Mouse (Mus musculus) thymus, adult 18-20 months (tissue): ENCODE results near the gene Olfr157.
A peak's percentile ranks its signal among the peaks of the same experiment; 100 is the strongest.
"Not testable (repeated sequence)": the region's sequence is repeated elsewhere in the genome, so short reads cannot be mapped to it uniquely, and the experiment has no call there.

Experiments
- DNase-seq, 2 experiments: peaks; one replicate each; pipeline ENCODE4 v3.0.0; 2022; ENCODE audit warnings: mixed read lengths in 2 of 2

Olfr157 gene

DNA sequence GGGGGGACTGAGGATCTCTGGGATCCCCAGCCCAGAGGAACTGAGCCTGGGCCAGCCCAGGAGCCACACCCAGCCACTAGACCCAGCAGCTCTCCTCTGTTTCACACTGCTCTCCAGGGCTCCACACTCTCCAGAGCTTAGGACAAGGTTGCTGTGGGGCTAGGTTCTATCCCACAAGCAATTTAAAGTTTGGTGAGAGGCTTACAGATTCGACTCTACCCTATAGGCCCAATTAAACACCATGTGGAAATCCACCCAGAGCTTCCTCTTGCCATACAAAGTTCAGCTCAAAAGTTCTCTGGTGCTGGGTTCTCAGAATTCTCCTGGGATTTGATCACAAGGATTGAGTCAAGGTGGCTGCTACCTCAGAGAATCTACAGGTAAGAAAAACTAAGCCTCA is at the start of gene Olfr157:
TSS of gene Olfr157 (minus strand) at position 101 of the 400 bp plus-strand sequence.
- no peak for DNase-seq

DNA sequence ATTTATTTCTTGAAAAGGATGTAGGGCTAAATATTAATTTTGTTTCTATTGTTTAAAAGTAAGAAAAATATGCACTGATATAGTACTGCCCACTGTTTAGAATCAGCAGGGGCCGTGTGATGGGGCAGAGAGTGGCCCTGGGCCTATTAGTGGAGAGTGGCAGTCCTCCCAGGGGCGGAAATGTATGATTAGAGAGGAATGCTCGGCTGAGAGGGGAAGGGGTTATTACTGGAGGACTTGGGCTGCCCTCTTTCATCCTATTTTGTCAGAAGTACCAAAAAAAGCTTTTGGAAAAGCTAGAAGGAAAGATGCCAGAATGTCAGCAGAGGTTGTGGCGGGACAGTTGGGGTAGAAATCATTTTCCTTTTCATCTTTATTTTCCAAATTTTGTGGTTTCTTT is 44.2 kb upstream of the Olfr157 start:
- DNase-seq, result no peak

DNA sequence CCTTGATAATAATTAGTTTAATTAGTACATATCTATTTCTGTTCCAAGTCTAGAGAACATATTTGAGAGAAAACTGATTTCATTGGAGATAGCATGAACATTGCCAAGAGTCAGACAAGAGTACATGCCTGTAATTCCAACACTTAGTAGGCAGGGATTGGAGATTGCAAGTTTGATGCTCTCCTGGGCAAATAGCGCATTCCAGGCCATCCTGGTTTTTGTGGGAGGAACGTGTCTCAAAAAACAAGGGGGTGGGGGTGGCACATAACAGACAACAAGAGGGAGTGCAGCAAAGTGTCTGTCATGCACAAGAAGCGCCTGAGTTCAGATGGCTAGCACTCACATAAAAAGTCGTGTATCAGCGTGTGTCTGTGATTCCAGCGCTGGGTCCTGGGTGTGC is 39.6 kb upstream of the Olfr157 start:
- no peak for DNase-seq

DNA sequence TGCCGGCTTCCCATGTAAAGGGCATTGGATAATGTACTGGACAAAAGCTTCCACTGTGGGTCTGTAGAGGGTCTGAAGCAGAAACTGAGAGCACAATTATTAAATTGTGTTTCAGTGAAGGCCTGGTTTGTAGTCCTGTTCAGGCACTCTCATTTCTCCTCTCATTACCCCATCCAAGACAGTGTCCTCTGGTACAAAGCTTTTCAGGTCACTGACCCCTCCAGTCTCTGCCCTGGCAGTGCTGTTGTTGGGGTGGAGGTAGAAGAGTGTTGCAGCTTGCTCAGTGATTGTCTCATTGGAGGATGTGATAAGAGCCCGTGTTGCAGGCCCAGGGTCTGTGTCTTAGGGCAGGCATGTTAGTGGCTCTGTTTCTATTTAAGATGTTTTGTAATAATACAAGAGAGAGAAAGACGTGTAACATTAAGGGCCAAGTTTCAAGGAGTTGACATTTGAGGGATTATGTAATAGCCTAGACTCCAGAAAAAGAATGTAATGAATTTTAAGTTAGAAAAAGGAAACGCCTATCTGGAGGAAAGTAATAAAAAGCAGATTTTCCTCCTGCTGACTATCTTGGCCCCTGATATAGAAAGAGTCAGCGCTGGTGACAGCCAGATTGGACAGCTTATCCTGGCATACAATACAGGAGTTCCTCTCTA is 38.2 kb upstream of the Olfr157 start:
- no peak for DNase-seq

DNA sequence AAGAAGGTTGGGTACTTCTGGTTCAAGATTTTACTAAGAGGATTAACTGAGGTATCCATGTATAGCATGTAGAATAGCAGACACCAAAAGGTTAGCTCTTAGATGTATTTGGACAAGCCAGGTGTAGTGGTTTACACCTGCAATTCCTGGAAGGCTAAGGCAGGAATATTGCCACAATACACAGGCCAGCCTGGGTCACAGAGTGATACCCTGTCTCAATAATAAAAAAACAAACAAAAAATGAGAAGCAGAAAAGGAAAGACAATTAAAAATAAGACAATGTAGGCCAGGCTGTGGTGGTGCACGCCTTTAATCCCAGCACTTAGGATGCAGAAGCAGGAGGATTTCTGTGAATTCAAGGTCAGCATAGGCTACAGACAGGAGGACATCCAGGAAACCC is 37.2 kb upstream of the Olfr157 start:
- DNase-seq, result no peak

DNA sequence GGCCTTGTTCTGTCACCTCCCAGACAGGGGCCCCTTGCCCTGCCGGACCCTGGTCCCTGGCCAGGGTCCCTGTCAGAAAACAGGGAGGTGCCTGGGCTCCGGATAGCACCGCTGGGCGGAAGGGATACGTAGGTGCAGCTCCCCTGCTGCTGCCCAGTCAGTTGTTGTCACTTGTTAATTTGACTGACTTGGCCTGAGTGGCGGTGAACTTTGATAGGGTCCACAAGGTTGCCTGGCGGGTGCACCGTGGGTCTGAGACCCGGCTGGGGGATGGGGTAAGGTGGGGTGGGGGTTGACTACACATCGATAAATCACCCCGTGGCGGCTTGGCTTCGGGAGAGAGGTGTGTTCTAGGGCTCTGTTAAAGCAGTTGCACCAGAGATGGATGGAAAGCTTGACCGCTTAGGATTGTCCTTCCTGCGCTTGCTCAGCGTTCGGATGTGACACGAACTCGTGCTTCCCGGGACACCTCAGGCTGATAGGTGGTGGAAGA is 36.0 kb upstream of the Olfr157 start:
- DNase-seq, result peak in 1 of 2 experiments; percentile 11

DNA sequence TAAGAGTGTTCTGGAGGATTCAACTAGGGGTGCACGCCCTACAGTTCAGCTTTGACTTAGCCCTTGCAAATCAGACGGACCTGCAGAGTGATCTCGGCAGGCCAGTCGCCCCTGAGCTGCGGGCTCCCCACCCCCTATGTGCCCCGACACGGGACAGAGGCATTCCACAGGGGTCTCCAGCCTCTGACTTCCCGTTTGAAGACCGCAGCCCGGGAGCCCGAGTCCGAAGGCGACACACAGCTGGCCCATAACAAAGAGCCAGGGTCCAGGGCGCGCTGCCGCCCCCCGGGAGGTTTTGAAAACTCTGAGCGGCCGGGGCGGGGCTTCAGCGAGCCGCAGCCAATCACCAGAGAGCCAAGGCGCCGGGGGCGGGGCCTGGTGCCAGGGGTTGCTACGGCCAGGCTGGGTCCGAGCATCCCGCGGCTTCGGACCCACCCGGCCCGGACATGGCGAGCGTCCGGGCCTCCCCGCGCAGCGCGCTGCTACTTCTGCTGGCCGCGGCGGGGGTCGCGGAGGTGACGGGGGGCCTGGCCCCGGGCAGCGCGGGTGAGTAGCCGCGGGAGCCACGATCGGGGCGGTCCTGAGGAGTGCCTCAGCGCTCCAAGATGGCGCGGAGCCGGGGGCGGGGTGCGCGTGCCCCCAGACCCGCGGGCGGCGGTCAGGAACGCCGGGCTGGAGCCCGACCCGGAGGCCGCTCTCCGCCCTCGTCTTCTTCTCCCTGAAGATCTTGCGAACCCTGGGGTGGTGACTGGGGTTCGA is 35.3 kb upstream of the Olfr157 start, which contains the start of gene Reck:
TSS of gene Reck (plus strand) at position 371 of the 759 bp plus-strand sequence.
- DNase-seq, result peak; percentile 61

DNA sequence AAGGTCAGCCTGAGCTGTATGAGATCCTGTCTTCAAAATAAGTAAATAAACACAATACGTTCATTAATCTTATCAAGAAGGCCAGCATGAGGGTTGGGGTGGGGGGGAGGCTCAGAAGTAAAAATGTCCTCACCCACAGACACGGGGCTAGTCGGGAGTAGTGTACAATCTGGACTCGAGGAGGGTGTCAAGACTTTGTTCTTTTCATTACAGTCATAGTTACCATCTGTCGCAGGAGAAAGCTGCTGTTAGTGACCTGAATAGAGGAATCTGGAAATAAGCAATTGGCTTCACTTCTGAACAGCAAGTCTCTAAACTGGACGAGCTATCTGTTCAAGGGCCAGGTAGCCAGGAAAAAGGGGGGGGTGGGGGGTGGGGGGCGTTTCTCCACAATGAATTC is 34.5 kb upstream of the Olfr157 start:
- DNase-seq, result no peak

DNA sequence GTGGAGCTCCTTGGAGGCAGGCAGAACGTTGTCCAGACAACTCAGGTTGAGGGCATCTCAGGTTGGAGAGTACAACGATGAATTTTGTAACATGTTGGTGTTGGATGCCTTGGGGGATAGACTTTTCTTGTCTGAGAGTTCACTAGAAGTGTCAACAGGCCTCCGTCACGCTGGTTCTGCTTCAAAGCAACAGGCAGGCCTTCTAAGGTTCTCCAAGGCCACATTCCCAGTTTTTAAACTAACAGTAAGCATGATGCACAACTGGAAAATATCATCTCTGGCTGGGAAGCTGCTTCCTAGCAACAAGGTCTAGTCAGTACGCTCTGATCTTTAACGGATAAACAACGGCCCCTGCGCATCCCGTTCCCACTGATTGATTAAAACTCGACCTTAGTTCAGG is 29.8 kb upstream of the Olfr157 start:
- DNase-seq, result no peak

DNA sequence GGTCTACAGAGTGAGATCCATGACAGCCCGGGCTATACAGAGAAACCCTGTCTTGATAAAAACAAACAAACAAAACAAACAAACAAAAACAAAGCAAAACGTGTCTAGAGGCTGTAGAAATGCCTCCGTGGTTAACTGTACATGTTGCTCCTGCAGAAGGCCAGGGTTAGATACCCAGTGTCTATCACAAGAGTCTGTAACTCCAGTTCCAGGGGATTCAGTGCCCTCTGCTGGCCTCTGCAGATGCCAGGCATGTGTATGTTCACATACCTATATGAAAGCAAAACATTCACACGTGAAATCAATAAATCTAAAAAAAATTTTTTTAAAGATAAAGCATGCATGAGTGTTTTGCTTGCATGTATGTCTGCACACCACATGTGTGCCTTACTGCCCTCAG is 23.3 kb upstream of the Olfr157 start:
- no peak for DNase-seq

DNA sequence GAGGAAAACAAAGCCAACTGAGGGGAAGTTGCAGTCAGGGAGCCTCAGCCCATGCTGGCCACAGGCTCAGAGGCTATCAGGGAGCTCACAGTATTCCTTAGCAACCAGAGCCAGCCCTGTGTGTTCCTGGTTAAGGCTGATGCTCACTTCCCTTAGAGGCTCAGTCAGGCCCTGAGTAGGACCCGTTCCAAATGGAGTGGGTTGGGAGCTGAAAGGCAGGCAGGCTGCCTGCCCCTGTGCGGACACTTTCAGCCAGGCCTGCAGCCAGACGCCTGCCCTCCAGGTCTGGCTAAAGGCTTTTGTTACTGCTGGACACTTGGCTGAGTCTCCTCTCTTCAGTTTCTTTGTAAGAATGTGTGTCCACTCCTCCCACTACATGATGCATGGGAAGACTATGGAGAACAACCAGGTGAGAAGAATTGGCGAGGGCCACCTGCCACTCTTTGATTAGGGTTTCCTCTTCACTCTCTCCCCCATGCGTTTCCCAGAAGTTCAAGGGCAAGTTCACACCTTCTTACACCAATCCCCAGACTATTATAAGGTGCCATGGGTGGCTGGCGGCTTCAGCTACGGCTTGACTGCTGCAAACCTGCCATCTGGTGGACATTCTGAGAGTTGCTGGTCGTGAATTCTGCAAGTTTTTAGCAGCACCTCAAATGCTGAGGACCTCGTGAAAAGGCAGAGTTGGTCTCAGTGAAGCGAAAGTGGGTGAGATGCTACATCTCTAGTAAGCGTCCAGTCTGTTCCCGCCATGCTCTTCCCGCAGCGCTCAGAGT is 20.9 kb upstream of the Olfr157 start:
- peak; percentile 4 to 11 for DNase-seq

DNA sequence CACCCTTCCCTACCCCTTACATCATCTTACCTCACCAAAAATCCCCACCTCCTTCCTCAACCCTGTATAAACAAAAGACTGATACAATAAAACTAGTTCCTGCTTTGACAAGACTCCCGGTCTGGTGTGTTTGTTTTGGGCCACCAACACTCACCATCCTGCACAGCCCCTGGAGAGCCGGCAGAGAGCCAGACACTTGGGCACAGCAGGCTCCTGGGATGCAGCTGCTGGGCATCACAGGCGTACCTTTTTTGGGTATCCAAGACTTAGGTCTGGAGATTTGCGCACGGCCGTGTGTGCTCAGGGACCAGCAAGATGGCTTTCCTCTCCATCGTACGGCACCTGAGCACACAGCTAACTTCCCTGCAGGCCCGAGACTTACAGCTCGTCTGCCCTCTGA is 19.9 kb upstream of the Olfr157 start:
- DNase-seq, result no peak

DNA sequence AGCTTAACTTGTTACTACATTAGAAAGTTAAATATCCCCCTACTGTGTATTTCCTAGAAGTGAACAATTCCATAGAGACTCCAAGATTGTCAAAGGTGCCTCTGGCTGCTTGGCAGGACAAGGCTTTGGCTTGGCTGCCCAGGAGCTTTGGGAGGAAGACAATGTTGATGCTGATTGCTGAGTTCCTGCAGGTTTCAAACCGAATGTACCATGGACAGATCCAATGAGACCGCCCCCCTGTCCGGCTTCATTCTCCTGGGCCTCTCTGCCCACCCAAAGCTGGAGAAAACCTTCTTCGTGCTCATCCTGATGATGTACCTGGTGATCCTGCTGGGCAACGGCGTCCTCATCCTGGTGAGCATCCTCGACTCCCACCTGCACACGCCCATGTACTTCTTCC is 14.1 kb upstream of the Olfr157 start:
- no peak for DNase-seq

DNA sequence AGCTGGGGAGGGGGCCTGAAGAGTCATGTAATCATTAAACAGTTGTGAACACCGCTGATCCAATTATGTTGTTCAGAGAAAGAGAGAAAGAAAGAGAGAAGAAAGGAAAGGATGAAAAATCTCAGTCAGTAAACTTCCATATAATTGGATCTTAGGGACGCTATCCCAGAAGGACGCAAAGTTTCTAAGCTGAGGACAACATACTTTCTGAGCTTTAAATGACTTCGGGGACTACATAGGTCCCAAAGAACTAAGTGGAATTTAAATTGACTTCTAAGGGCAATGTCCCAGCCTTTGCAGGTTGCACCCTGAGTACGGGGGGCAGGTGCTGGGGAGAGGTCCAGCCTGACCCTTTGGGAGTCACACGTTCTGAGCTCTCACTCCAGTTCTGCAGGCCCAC is 11.3 kb upstream of the Olfr157 start, which contains the start of gene Olfr155:
TSS of gene Olfr155 (plus strand) at position 301 of the 400 bp plus-strand sequence.
- no peak for DNase-seq

DNA sequence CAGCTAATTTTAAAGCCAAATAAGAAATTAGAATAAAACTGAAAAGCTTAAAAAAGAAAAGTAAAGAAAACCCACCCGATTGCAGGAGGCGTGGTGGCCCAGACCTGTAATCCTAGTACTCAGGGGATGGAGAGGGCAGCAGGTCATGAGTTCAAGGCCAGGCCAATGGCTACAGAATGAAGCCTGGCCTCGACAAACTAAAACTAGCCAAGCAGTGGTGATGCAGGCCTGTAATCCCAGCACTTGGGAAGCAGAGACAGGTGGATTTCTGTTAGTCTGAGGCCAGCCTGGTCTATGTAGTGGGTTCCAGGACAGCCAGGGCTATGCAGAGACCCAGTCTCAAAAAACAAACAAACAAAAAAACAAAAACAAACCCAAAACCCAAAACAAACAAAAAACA is 1.7 kb downstream of the Olfr157 start:
- no peak for DNase-seq

DNA sequence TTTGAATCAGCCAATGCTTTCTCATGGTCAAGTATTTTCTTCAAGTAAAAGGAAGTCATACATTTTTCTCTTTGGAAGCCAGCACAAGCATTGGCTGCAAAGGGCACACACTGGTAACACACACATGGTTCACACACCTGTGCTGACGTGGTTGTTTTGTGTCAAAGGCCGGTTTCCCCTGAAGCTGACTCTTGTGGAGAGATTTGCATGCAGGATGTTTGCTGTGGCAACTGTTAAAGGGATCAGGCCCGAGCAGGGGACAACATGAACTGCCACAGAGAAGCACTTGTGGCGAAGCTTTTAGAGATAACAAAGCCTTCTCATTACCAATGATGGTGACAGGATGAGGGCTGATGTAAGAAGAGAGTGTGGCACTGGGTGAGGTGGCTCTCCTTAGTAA is 5.3 kb downstream of the Olfr157 start:
- no peak for DNase-seq

DNA sequence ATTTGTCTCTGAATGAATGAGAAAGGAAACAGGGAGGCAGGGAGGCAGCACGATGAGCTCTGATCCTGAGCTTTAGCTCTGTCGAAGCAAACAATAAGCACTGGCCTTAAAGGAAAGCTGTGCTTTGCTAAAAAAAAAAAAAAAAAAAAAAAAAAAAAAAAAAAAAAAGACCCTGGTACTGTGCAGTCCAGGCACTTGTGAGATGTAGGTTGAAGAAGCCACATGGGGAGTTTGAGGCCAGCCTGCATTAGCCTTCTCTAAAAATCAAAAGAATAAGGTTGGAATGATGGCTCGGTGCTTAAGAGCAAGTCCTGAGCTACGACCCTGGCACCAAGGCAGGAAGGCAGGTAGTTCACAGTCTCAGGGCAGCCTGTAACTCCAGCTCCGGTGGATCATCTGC is 6.2 kb downstream of the Olfr157 start:
- DNase-seq, result no peak

DNA sequence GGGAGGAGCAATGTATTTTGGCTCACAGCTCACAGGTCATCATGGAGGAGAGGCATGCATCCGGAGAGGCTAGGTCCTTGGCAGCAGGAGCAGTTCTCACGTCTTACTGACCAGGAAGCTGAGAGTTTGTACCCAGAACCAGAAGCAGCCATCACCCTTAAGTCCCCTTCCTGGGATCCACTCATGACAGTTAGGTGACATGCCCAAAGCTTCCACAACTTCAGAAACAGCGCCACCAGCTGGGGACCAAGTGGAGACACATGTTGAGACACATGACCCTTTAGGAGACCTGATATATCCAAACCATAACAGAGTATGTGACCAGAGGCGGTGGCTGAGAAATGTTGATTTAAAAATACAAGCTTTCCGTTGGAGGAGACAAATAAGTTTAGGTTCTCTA is 8.0 kb downstream of the Olfr157 start:
- no peak for DNase-seq

DNA sequence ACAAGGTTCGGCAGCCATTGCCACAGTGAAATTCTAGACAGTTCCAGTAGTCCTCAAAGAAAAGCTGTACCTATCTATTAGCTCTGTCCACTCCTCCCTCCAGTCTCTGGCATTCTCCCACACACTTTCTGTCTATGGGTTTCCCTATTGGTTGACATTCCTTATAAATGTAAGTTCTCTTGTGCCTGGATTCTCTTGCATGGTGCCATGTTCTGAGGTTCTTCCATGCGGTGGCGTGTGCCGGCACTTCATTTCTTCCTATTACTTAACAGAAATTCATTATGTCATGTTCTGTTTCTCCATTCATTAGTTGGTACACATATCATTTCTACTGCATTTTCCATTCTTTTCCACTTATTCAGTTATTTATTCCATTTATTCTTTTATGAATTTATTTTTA is 11.2 kb downstream of the Olfr157 start:
- no peak for DNase-seq

DNA sequence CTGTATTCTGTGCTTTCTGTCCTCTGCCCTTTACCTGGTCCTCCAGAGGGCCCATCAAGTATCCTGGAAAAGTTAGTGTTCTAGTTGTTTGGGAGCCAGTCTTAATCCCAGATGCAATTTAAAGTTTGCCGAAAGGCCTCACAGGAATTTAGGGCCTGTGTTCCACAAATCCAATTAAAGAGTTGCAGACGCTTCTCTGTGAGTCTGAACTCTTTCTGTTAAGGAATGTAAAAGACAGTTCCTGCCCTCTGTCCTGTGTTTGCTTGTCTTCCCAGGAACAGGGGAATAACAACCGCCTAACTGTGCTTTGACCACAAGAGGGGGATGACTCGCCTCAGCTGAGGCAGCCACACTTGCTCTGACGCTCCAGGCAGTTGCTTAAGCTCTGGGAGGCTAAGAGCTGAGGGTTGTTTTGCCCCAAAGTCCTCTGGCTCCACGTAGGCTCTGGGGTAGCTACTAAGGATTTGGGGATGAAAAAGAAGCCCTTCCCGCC is 16.1 kb downstream of the Olfr157 start, which contains the start of gene Olfr156:
TSS of gene Olfr156 (minus strand) at position 51 of the 493 bp plus-strand sequence.
- DNase-seq, result no peak

DNA sequence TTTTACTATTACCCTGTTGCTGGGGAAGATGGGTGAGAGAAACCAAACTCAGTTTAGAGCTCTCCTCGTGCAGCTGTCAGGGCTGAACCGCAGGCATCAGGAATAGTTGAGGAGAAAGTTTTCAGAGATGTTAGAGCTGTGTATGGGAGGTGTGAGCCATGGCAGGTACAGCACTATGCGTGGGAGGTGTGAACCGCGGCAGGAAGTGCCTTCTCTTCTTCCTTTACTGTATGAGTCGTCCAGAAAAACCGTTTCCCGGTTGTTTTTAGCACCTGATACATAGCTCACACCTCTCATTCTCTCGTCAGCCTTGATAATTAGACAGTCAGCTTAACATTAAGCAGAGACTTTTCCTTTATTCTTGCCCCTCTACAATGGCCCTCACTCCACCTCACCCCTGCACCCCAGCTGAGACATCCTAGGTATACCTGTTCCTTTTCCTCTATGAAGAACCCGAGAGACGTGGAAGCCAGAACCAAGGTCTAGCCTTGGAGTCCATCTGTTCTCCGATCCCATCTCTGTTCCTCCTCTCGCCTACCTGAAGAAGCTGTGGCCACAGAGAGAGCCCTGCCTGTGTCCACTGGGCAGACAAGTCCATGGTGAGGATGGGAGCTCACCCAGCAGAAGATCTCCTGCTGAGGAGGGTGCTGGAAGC is 17.0 kb downstream of the Olfr157 start:
- no peak for DNase-seq

DNA sequence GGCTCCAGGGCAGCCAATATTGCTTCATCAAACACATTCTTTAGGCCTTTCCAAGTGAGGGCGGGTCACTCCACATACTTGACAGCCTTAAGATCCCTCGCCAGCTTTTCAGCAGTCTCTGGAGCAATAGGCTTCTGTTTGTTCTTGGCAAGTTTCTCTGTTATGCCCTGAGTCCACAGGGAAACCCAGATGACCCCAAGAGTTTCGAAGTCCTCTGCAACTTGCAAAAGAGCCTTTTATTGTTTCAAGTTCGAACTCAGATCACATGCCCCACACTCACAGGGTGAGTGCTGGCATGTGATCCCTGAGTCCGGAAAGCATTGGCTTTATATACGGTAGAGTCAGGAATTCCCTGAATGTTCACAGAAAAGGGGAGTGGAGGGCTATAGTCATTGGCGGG is 41.1 kb downstream of the Olfr157 start:
- DNase-seq, result no peak

DNA sequence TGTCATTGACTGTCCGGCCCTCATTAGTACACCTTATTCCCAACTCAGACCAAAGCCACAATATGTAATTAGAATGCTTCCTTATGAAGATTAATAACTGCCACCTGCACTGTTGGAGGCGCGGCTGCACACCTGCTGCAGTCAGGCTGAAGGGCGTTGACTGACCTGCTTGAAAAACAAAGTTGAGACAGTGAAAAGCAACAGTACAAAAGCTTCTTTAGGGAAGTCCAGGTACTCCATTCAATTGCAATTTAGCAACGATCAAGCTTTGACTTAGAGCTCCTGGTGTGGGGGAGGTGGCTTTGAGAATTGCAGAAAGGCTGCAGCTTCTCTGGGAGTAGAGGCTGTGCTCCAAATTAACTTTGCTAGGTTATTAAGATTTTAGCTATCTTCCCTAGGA is 44.2 kb downstream of the Olfr157 start:
- DNase-seq, result not testable (repeated sequence)
